Mouse (Mus musculus): ENCODE measurements around the gene Slc6a11. TPM values are rescaled to one million over a fixed set of nuclear protein-coding genes. Genes with fewer than 3 reads are reported as not detected.

Gene Slc6a11
- polyA plus RNA-seq, 1 experiment from 2014 or later, result not detected

DNA sequence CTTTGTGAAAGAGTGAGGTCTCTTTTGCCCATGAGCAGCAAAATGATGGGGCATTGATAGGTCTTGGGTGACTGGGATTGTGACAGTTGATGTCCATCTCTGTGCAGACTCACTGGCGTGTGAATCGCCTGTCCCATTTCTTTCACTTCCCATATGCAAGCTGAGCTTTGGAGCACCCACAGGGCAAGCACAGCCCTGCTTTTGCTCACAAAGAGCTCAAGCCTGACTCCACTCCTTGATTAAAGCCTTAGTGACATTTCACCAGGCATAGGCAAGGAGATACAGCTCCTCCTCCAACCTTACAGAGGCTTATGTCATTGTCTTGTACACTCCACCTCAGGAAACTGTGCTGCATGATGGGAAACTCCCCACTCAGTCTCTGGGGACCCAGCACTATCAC, 77.3 kb downstream of the Slc6a11 start:
- Histone ChIP-seq H3K79me2 (ENCODE audit: inconsistent target) (no peaks in the 10 kb centered on the region), H3K36me3 (ENCODE audit: inconsistent target) (no peaks in the 10 kb centered on the region), H3K4me3 (ENCODE audit: inconsistent target) (no peak overlapping the region), H3K27ac (no peak overlapping the region)
- 63% methylated on average over 2 of the region's 2 CpGs for WGBS (ENCODE audit: missing documents)

DNA sequence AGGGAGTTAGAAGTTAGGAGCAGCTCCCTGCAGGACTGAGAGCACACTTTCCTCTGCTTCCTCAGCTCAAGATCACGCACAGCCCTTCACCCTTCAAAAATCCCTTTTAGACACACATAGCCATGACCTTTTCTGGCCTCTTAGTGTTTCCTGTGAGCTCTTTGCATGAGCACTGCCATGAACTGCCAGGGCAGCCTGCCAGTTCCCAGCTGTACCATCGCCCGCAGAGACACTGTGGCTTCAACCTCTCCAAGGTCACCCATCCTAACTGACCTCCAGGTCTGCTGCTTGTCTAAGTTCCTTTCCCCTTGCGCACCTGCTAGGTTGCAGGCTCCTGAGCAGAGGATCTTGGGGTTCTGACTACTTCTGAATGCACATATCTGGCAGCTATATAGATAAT, 83.4 kb downstream of the Slc6a11 start:
- no peaks in the 10 kb centered on the region for H3K36me3 ChIP-seq (ENCODE audit: inconsistent target)
- no peaks in the 10 kb centered on the region for H3K79me2 ChIP-seq (ENCODE audit: inconsistent target)
- H3K4me3 ChIP-seq (ENCODE audit: inconsistent target), result no peak overlapping the region
- 81% methylated on average over 4 of the region's 4 CpGs for whole genome bisulfite sequencing (ENCODE audit: missing documents)
- H3K27ac ChIP-seq, result no peak overlapping the region

DNA sequence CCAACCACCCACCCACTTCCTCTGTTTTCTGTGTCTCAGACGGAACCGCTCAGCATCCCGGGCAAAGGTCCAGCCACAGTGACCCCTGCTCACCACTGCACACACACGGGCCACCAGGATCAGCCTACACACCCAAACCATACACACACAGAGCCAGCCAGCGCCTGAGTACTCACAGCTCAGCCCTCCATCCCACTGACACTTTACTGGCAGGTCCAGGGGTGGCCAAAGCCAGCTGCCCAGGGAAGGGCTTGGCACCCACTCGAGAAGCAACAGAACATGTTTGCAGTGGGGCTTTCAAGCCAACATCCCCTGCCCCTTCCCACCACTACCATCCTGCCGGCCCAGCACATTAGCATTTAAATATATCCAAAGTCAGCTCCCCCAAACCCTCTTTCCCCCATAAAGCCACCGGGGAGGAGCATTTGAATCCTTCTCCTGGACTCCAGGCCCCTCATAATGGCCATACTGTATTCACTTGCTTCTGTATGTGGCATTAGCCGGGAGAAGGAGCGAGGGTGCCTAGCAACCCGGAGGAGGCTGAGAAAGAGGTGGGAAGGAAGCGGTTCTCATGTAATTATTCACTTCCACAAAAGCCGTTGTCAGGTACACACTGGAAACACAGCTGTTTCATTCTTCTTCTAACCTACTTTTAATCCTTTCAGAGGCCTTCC, 85.8 kb downstream of the Slc6a11 start:
- H3K79me2 ChIP-seq (ENCODE audit: inconsistent target), result no peaks in the 10 kb centered on the region
- no peak overlapping the region for H3K4me3 ChIP-seq (ENCODE audit: inconsistent target)
- H3K27ac ChIP-seq, result no peak overlapping the region
- no peaks in the 10 kb centered on the region for H3K36me3 ChIP-seq (ENCODE audit: inconsistent target)
- 70% methylated on average over 13 of the region's 13 CpGs for WGBS (ENCODE audit: missing documents)

- WGBS (ENCODE audit: missing documents), result 15% methylated on average over 4 of the region's 4 CpGs
- H3K27ac ChIP-seq, result no peak overlapping the region
- H3K79me2 ChIP-seq (ENCODE audit: inconsistent target), result no peaks in the 10 kb centered on the region
- no peaks in the 10 kb centered on the region for H3K36me3 ChIP-seq (ENCODE audit: inconsistent target)
- no peak overlapping the region for H3K4me3 ChIP-seq (ENCODE audit: inconsistent target)
Measured at GRCm38 (mm10) chr6:114224399-114224798, 93.4 kb downstream of the Slc6a11 start.

DNA sequence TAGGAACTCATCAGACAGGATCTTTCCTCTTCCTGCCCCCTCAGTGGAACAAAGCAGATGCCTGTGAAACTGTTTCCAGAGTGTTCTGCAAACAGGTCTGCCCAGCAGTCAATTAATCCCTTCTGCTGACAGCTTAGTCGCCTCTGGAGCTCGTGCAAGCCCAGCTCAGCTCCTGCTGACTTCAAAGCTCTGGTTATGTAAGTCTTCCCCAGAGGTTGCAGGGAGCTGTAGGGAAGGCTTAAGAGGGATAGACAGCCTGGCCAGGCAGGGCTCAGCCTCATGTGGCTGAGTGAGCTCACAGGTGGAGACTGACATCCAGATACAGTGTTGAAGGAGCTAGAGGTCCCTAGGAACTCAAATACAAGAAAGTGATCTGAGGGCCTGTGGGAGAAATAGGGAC, 96.3 kb downstream of the Slc6a11 start:
- no peak overlapping the region for H3K27ac ChIP-seq
- WGBS (ENCODE audit: missing documents), result 3% methylated on average over 2 of the region's 2 CpGs
- no peak overlapping the region for H3K4me3 ChIP-seq (ENCODE audit: inconsistent target)
- no peaks in the 10 kb centered on the region for H3K79me2 ChIP-seq (ENCODE audit: inconsistent target)
- H3K36me3 ChIP-seq (ENCODE audit: inconsistent target), result no peaks in the 10 kb centered on the region

DNA sequence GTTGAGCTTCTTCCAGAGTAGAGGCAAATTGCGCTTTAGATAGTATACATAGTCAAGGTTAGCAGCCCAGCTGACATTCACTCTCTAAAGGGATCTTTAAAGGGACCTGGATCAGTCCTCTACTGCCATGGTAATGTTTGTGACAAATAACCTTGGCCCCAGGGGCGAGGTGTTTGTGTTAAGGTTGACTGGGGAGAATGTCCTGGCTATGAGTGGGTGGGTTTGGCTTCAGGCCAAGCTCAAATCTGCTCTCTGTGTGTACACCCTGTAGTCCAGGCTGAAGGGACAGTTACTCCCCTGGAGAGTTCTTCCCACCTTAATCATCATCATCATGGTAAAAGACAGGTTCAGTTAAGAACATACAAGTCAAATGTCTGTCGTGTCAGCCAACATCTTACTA, 97.2 kb downstream of the Slc6a11 start:
- 75% methylated on average over 3 of the region's 3 CpGs for WGBS (ENCODE audit: missing documents)
- Histone ChIP-seq H3K4me3 (ENCODE audit: inconsistent target) (no peak overlapping the region), H3K27ac (no peak overlapping the region), H3K79me2 (ENCODE audit: inconsistent target) (no peaks in the 10 kb centered on the region), H3K36me3 (ENCODE audit: inconsistent target) (no peaks in the 10 kb centered on the region)

GRCm38 (mm10) chr6:114238892-114239644, 108.0 kb downstream of the Slc6a11 start:
- WGBS (ENCODE audit: missing documents), result 39% methylated on average over 6 of the region's 6 CpGs

DNA sequence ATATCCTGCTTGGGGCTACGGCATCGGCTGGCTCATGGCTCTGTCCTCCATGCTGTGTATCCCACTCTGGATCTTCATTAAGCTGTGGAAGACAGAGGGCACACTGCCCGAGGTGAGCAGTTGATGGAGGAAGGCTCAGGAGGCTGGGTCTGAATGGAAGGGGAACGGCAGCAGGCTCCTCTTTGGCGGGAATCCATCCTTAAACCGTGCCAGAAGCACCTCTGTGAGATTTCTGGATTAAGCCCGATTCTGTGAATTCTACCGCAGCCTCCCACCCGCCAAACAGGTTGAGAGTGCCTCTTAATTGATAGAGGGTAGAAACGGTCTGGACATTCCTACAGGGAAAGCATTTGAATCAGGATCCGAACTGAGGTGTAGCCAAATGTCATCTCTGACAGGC, 114.6 kb downstream of the Slc6a11 start:
- no peak overlapping the region for H3K4me3 ChIP-seq (ENCODE audit: inconsistent target)
- no peaks in the 10 kb centered on the region for H3K36me3 ChIP-seq (ENCODE audit: inconsistent target)
- no peak overlapping the region for H3K27ac ChIP-seq
- H3K79me2 ChIP-seq (ENCODE audit: inconsistent target), result no peaks in the 10 kb centered on the region
- 87% methylated on average over 11 of the region's 11 CpGs for WGBS (ENCODE audit: missing documents)

More at GRCm38 (mm10) chr6:114238892-114239644, 108.0 kb downstream of the Slc6a11 start:
- H3K27ac ChIP-seq, result no peak overlapping the region
- no peaks in the 10 kb centered on the region for H3K79me2 ChIP-seq (ENCODE audit: inconsistent target)
- no peak overlapping the region for H3K4me3 ChIP-seq (ENCODE audit: inconsistent target)
- no peaks in the 10 kb centered on the region for H3K36me3 ChIP-seq (ENCODE audit: inconsistent target)

- WGBS (ENCODE audit: missing documents), result 5% methylated on average over 5 of the region's 5 CpGs
- no peaks in the 10 kb centered on the region for H3K36me3 ChIP-seq (ENCODE audit: inconsistent target)
- H3K27ac ChIP-seq, result no peak overlapping the region
- no peak overlapping the region for H3K4me3 ChIP-seq (ENCODE audit: inconsistent target)
- no peaks in the 10 kb centered on the region for H3K79me2 ChIP-seq (ENCODE audit: inconsistent target)
Measured at GRCm38 (mm10) chr6:114250311-114250710, 119.3 kb downstream of the Slc6a11 start.

DNA sequence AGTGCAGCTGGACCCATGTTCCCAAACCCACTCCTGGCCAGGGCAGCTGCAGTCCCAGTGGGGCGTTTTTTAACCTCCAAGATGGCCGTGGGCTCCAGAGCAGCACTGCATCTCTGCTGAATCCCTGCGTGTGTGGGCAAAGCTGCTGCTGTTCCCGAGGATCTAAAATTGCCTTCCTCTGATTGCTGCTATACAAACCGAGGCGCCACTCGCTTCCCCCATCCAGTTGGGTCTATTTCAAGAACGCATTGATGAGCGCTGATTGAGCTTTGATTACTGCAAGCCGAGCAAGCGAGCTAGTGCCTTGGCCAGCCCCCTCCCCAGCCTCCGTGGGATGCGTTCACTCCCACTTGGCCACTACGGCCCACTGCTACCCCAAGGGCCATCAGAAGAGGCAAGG, 123.9 kb downstream of the Slc6a11 start:
- no peaks in the 10 kb centered on the region for H3K36me3 ChIP-seq (ENCODE audit: inconsistent target)
- 84% methylated on average over 13 of the region's 14 CpGs for WGBS (ENCODE audit: missing documents)
- H3K79me2 ChIP-seq (ENCODE audit: inconsistent target), result no peaks in the 10 kb centered on the region
- H3K27ac ChIP-seq, result no peak overlapping the region
- no peak overlapping the region for H3K4me3 ChIP-seq (ENCODE audit: inconsistent target)

- peak overlapping the region; percentile 76 for H3K27ac ChIP-seq
- no peaks in the 10 kb centered on the region for H3K36me3 ChIP-seq (ENCODE audit: inconsistent target)
- no peaks in the 10 kb centered on the region for H3K79me2 ChIP-seq (ENCODE audit: inconsistent target)
- H3K4me3 ChIP-seq (ENCODE audit: inconsistent target), result no peak overlapping the region
- 91% methylated on average over 1 of the region's 1 CpGs for WGBS (ENCODE audit: missing documents)
Measured at GRCm38 (mm10) chr6:114257762-114258361, 126.8 kb downstream of the Slc6a11 start.

DNA sequence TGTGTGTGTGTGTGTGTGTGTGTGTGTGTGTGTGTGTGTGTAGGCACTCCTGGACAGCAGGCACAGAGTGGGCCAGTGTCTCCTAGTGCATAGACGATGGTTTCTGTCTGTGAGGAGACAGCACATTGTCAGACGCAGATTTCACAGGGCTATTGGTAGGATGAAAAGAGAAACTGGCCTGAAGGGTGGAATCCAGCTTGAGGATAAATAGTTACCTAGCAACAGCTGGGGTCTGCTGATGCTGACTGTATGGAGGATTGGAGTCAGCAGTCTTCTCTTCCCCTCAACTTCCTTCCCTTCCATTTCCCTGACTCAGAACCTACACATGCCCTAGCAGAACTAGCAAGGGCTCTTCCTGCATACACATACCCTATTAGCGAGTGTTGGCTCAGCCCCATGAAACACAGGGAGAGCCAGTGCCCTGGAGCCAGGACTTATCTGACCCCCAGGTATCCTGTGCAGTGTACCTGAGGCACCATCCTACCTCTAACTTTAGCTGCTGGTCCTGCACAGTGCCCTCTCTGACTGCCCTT, 127.7 kb downstream of the Slc6a11 start:
- Histone ChIP-seq H3K36me3 (ENCODE audit: inconsistent target) (no peaks in the 10 kb centered on the region), H3K27ac (peak overlapping the region; percentile 76), H3K79me2 (ENCODE audit: inconsistent target) (no peaks in the 10 kb centered on the region), H3K4me3 (ENCODE audit: inconsistent target) (no peak overlapping the region)
- 41% methylated on average over 2 of the region's 3 CpGs for WGBS (ENCODE audit: missing documents)

DNA sequence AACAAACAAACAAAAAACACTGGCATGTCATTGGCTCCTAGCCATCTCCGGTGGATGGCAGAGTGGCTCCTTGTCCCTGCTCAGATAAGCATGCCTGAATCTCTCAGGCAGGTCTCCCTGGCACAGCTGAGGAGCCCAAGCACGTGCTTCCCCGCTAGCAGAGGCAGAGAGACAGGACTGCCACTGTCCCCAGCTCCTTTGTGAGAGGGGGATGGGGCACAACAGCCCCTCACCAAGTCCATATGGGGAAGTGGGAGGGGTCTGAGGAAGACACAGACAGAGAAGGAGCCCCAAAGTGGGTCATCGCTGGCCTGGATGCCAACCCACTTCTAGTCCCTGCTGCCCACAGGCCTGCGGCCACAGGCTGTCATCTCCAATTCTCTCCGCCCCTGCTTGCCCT, 130.6 kb downstream of the Slc6a11 start:
- 70% methylated on average over 6 of the region's 6 CpGs for WGBS (ENCODE audit: missing documents)
- Histone ChIP-seq H3K79me2 (ENCODE audit: inconsistent target) (no peaks in the 10 kb centered on the region), H3K36me3 (ENCODE audit: inconsistent target) (no peaks in the 10 kb centered on the region), H3K4me3 (ENCODE audit: inconsistent target) (no peak overlapping the region), H3K27ac (no peak overlapping the region)

DNA sequence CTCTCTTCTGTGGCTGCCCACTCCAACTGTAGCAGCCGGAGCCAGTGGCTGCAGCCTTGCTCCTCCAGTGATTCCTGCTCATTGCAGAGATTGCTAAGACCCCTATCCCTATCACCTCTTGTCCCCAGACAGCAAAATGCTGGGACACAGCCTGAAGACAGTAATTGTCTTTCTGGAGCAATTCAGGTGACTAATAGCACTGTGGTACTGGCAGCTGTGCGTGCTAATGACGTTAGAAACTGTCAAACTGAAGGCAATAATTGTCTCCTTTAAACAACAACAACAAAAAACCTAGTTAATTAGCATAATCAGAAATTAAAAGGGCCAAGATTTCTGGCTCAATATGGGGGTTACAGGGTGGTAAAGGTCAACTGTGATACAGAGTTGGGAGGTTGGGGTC, 133.0 kb downstream of the Slc6a11 start:
- Histone ChIP-seq H3K4me3 (ENCODE audit: inconsistent target) (no peak overlapping the region), H3K36me3 (ENCODE audit: inconsistent target) (no peaks in the 10 kb centered on the region), H3K27ac (no peak overlapping the region), H3K79me2 (ENCODE audit: inconsistent target) (no peaks in the 10 kb centered on the region)
- 75% methylated on average over 3 of the region's 3 CpGs for WGBS (ENCODE audit: missing documents)

DNA sequence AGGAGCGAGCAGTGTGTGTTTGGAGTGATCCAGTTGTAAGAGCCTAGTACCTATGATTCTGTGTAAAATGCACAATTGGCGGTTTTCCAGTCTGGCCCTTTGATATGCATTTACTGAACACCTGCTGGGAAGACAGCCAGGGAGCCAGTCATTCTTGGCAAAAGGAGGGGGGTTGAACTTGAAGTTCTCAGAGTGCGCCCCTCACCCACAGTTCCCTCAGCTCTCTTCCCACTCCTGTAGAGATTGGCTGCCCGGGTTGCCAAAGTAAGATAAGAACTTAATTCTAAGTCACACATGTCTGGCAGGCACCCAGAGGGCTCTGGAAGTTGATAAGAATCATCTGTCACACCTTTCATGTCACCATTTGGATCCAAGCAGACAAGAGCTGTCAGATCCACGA, 133.4 kb downstream of the Slc6a11 start:
- Histone ChIP-seq H3K36me3 (ENCODE audit: inconsistent target) (no peaks in the 10 kb centered on the region), H3K79me2 (ENCODE audit: inconsistent target) (no peaks in the 10 kb centered on the region), H3K4me3 (ENCODE audit: inconsistent target) (no peak overlapping the region), H3K27ac (no peak overlapping the region)
- 68% methylated on average over 5 of the region's 5 CpGs for WGBS (ENCODE audit: missing documents)
